Mouse (Mus musculus) heart, postnatal 14 days (tissue): ENCODE data around the gene Il17ra. TPM values are rescaled to one million over a fixed set of nuclear protein-coding genes. Genes with fewer than 3 reads are reported as not detected.

ENCODE experiments used
- DNase-seq, 2 experiments: peaks; one replicate each; pipeline ENCODE4 v3.0.0; 2021 to 2022
- intact Hi-C: fragments of 180-260 bp; cut with DNase I; formaldehyde crosslinking; loops from one replicate; pipeline ENCODE4 v1.15.1; 2025
- total RNA-seq, 2 experiments: library from RNA; stranded (reverse); gene quantifications; 2 replicates each; pipeline ENCODE4 v1.2.3; 2021

The Il17ra gene
- total RNA-seq, 2 experiments from 2014 or later: 3.3 to 5.4 TPM

- no peak for DNase-seq
- intact Hi-C loops: no loop called here
Measured at GRCm38 (mm10) chr6:120469770-120470169, 6.7 kb downstream of the Il17ra start.

GRCm38 (mm10) chr6:120470666-120471065 is 7.6 kb downstream of the Il17ra start:
- intact Hi-C loops: no loop called here
- no peak for DNase-seq

GRCm38 (mm10) chr6:120471991-120472441 is 9.0 kb downstream of the Il17ra start:
- DNase-seq: no peak
- intact Hi-C loops: no loop called here

GRCm38 (mm10) chr6:120472455-120473140 is 9.6 kb downstream of the Il17ra start:
- intact Hi-C loops: no loop called here
- DNase-seq: no peak

GRCm38 (mm10) chr6:120473427-120473826 is 10.4 kb downstream of the Il17ra start:
- intact Hi-C loops: no loop called here
- DNase-seq: peak in 1 of 2 experiments; percentile 51

- no peak for DNase-seq
- intact Hi-C loops: no loop called here
Measured at GRCm38 (mm10) chr6:120475288-120475687, 12.2 kb downstream of the Il17ra start.

GRCm38 (mm10) chr6:120479302-120479701 is 16.3 kb downstream of the Il17ra start:
- intact Hi-C loops: no loop called here
- no peak for DNase-seq

GRCm38 (mm10) chr6:120480361-120480760 is 17.3 kb downstream of the Il17ra start:
- intact Hi-C loops: no loop called here
- DNase-seq: no peak

GRCm38 (mm10) chr6:120481538-120481937 is 18.5 kb downstream of the Il17ra start:
- no peak for DNase-seq
- intact Hi-C loops: no loop called here

GRCm38 (mm10) chr6:120482021-120482420 is 19.0 kb downstream of the Il17ra start:
- DNase-seq: no peak
- intact Hi-C loops: no loop called here

- intact Hi-C loops: no loop called here
- no peak for DNase-seq
Measured at GRCm38 (mm10) chr6:120482756-120483155, 19.7 kb downstream of the Il17ra start.

GRCm38 (mm10) chr6:120483211-120483626 is 20.2 kb downstream of the Il17ra start:
- DNase-seq: peak; percentile 50 to 66
- intact Hi-C loops: no loop called here

- intact Hi-C loops: no loop called here
- DNase-seq: no peak
Measured at GRCm38 (mm10) chr6:120485038-120485437, 22.0 kb downstream of the Il17ra start.

- no peak for DNase-seq
- intact Hi-C loops: no loop called here
Measured at GRCm38 (mm10) chr6:120486051-120486510, 23.0 kb downstream of the Il17ra start.

- intact Hi-C loops: no loop called here
- DNase-seq: no peak
Measured at GRCm38 (mm10) chr6:120488647-120489046, 25.6 kb downstream of the Il17ra start.

- no peak for DNase-seq
- intact Hi-C loops: no loop called here
Measured at GRCm38 (mm10) chr6:120489461-120489860, 26.4 kb downstream of the Il17ra start.

- DNase-seq: no peak
- intact Hi-C loops: no loop called here
Measured at GRCm38 (mm10) chr6:120491064-120491463, 28.0 kb downstream of the Il17ra start.

- intact Hi-C loops: no loop called here
- no peak for DNase-seq
Measured at GRCm38 (mm10) chr6:120491862-120492498, 28.9 kb downstream of the Il17ra start.

GRCm38 (mm10) chr6:120492499-120493373 is 29.7 kb downstream of the Il17ra start:
- intact Hi-C loops: no loop called here
- peak; percentile 19 to 49 for DNase-seq

- intact Hi-C loops: no loop called here
- peak; percentile 57 to 58 for DNase-seq
Measured at GRCm38 (mm10) chr6:120493374-120494181, 30.5 kb downstream of the Il17ra start, which contains the start of gene Tmem121b. Gene Tmem121b (minus strand): TSS chr6:120493807.
